Mouse (Mus musculus) adrenal gland, postnatal 4 days (tissue): ENCODE results near the gene Grip1. TPM values are rescaled to one million over a fixed set of nuclear protein-coding genes. Genes with fewer than 3 reads are reported as not detected.

Source experiments
- DNase-seq, 2 experiments: peaks; one replicate each; pipeline ENCODE4 v3.0.0; 2021 to 2022; ENCODE audit warnings: low spot score in 2 of 2, mixed read lengths in 2 of 2
- long read RNA-seq, 2 experiments: library from polyadenylated mRNA; stranded (forward); transcript quantifications; one replicate each; pipeline ENCODE4 v2.0.0; 2021
- total RNA-seq, 2 experiments: library from RNA; stranded (reverse); gene quantifications; 2 replicates each; pipeline ENCODE4 v1.2.3; 2021

Gene Grip1
- total RNA-seq, result 1 to 10 TPM; 4.1 TPM
- long read RNA-seq, experiment 1, result 0 reads
- long read RNA-seq, experiment 2, partial matches to known transcripts, result 1 of 2 reads
- long read RNA-seq, experiment 2, other reads (novel, unspliced or antisense), result 1 of 2 reads

GRCm38 (mm10) chr10:119453431-119454105 is at the start of gene Grip1:
Gene Grip1 (plus strand): TSS chr10:119453830.
- peak; percentile 4 to 10 for DNase-seq

GRCm38 (mm10) chr10:119405103-119405502 is 48.5 kb upstream of the Grip1 start:
- no peak for DNase-seq

- DNase-seq, result no peak
Observed at GRCm38 (mm10) chr10:119405612-119406011, 48.0 kb upstream of the Grip1 start.

GRCm38 (mm10) chr10:119408327-119408726 is 45.3 kb upstream of the Grip1 start:
- DNase-seq, result no peak

- DNase-seq, result no peak
Observed at GRCm38 (mm10) chr10:119413238-119413637, 40.4 kb upstream of the Grip1 start.

GRCm38 (mm10) chr10:119415106-119415505 is 38.5 kb upstream of the Grip1 start:
- no peak for DNase-seq

GRCm38 (mm10) chr10:119421418-119421817 is 32.2 kb upstream of the Grip1 start:
- DNase-seq, result no peak

GRCm38 (mm10) chr10:119423821-119424534 is 29.7 kb upstream of the Grip1 start:
- no peak for DNase-seq

GRCm38 (mm10) chr10:119427653-119428052 is 26.0 kb upstream of the Grip1 start:
- no peak for DNase-seq

GRCm38 (mm10) chr10:119428106-119428505 is 25.5 kb upstream of the Grip1 start:
- DNase-seq, result no peak

GRCm38 (mm10) chr10:119430240-119430639 is 23.4 kb upstream of the Grip1 start:
- no peak for DNase-seq

GRCm38 (mm10) chr10:119431801-119432200 is 21.8 kb upstream of the Grip1 start:
- DNase-seq, result no peak

- DNase-seq, result no peak
Observed at GRCm38 (mm10) chr10:119435818-119436217, 17.8 kb upstream of the Grip1 start.

- DNase-seq, result no peak
Observed at GRCm38 (mm10) chr10:119437319-119437718, 16.3 kb upstream of the Grip1 start.

- DNase-seq, result no peak
Observed at GRCm38 (mm10) chr10:119441743-119442142, 11.9 kb upstream of the Grip1 start.

- DNase-seq, result no peak
Observed at GRCm38 (mm10) chr10:119447392-119447914, 6.2 kb upstream of the Grip1 start.

- no peak for DNase-seq
Observed at GRCm38 (mm10) chr10:119447930-119448329, 5.7 kb upstream of the Grip1 start.

GRCm38 (mm10) chr10:119452698-119453097 is 932 bp upstream of the Grip1 start:
- DNase-seq, result no peak

- peak in 1 of 2 experiments; percentile 10 for DNase-seq
Observed at GRCm38 (mm10) chr10:119454106-119454667, 557 bp downstream of the Grip1 start.

- DNase-seq, result no peak
Observed at GRCm38 (mm10) chr10:119454668-119455542, 1.3 kb downstream of the Grip1 start.

GRCm38 (mm10) chr10:119455543-119455940 is 1.9 kb downstream of the Grip1 start:
- no peak for DNase-seq
